Mouse (Mus musculus): ENCODE results near the gene Itpk1.

Gene Itpk1

DNA sequence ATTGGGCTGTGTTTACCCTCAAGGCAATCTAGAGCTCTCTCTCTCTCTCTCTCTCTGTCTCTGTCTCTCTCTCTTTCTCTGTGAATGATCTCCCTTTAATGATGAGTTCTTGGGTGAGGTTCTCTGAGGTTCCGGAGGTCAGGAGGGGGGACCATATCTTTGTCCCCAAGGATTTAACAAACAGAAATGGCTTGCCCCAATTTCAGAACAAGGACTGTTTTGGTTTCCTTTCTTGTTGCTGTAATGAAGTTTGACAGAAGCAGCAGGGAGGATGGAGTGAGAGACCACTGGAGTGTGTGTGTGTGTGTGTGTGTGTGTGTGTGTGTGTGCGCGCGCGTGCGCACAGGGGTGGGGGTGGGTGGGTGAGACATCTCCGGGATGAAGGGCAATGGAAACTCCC, 163.6 kb downstream of the Itpk1 start:
- DNase-seq = no peak

DNA sequence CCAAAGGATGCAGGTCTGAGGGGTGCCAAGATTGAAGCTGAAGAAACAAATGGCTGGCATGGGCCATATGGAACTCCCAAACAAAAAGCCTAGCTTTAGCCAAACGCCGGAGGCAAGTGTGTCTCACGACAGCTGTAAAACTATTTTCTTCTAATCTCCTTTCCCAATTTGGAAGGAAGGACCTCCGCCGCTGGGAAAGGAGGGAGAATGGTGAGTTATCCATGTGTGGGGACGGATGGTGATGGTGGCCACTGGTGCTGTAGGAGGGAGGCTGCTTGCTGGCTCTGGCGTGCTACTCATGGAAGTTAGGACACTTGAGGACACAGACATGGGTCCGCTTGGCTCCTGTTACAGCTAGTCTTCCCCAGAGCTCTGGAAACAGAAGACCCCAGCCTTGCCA, 164.5 kb downstream of the Itpk1 start:
- DNase-seq = no peak

DNA sequence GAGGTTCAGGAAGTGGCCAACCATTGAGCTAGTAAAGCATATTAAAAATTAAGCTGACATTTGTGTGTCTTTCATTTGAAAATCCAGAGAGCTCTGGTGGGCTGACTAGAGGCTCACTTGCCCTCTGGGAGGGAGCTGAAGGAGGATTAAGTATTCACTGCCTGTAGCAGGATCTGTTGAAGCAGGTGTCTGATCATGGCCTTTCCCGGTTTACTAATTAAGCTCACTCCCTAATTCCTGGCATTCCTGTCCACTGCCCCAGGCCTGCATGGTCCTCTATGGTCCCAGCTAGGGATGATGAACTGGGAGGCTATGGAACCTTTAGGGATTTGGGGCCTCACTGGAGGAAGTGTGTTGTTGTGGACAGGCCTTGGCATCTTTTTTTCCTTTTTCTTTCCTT, 168.9 kb downstream of the Itpk1 start:
- DNase-seq = peak; percentile 29 to 55

DNA sequence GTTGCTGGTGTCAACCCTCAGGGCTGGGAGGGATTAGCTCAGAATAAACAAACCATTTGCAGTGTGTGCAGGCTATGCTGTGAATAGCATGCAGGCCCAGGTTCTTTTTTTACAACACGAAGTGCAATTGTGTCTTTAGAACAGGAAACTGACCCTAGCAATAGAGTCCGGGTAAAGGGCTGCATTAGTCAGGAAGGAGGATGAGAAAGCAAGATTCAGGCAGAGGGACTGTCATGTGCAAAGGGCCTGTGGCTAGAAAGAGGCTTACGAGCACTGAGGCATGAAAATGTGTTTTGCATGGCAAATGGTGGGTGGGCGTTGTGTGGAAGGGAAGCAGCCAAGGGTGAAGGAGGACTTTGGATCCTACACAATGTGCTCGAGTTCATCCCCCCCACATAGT, 176.7 kb downstream of the Itpk1 start:
- no peak for DNase-seq

DNA sequence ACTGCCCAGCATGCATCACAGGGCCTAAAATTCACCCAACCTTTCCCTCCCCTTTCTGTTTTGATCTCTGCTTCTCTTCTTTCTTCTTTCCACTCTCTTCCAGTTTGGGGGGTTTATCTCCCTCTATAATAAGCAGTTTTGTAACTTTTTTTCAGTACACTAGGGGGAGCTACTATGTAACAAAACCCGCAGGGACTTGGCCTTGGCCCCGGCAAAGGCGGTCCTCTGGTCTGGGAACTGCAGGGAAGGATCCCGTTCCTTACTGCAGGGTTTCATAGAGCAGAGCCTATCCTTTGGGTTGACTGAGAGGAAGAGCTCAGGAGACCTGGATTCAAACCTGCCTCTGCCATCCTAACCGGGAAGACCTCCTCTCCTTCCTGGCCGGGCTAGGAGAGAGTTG, 180.0 kb downstream of the Itpk1 start:
- DNase-seq = peak; percentile 38 to 62

DNA sequence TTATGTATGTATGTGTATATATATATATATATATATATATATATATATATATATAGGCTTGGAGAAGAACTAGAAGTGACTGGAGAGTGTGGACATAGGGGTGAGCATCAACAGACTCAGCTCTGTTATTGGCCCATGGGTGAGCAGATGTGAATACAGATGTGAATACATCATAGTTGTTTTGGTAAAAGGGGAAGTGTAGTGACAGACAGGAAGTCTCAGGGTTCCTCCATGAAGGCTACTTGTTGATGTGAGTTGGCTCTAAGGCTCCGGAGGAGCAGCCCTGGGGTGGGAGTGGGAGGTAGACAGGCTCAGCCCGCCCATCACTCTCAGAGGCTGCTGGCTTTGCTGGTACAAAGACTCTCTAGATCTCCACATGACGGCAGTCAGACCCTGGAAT, 180.5 kb downstream of the Itpk1 start:
- no peak for DNase-seq

DNA sequence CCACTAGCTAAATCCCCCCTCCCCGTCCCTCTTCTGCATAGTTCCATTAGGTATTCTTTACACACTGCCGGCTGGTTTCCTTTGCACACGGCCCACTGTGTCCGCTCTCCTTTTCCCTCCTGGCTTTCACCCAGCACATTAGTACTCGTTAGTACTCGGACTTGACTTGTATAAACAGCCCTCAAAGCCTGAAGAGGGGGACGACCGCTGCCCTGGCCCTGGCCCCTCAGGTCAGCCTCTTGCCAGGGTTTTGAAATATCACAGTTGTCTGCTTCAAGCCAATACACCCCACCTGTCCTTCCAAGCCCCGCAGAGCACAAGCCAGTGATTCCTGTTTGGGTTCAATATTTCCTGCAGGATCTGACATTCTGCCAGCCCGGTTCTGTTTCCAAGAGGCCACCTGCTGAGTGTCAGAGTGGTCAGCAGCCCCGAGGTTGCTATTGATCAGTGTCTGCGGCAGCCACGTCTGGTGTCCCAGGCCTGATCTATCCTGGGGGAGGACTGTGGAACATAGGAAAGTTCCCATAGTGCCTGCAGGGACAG, 182.9 kb downstream of the Itpk1 start:
- DNase-seq = peak in 1 of 2 experiments; percentile 24

DNA sequence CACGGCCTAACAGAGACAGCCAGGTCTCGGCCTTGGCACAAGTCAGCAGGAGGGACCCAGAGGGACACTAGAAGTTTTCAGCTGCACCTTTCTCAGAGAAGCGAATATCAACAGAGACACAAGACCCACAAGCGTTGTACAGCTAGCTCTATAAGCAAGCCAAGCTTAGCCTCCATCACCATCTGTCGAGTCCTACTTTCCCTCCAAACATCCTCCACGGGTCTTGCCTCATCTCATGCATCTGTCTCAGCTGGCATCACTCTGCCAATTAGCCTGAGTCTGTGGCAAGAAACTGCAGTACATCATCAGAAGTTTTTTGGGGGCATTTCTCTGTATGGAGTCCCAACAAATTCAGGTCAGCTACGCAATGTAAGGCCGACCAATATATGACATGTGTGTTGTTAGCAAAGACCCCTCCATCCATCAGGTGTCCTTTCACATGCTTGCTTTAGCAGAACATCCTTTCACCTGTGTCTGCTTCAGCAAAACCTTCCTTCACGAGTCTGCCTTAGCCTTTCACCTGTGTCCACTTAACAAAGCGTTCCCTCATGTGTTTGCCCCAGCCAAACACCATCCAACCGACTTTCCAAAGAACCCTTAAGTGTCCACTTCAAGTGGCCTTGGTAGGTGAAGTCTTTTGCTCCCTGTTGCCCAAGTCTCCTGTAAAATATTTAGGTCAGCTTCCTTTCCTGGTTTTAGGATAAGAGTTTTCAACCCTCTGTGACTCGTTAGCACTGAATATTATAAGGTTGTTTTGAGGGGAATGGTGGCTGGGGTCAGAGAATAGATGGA, 184.6 kb downstream of the Itpk1 start:
- no peak for DNase-seq
